Mouse (Mus musculus): ENCODE results near the gene Sirt7.

DNA sequence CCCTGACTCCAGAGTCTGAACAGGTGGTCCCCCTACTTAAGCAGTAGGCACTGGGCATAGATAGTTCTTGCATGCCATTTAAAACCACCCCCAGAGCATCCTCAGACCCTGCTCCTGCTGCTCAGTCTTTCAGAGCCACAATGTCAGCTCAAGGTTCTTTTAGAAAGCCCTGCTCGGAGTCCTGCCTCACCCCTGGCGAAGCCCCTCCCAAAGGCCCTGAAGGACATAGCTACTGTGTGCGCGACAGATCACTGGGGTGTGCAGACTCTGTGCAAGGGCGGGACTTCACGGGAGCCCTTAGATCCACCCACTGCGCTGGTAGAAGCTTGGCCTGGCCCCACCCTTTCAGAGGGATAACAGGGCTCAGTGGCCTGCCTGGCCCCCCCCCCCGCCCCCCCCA lies 15.8 kb downstream of the Sirt7 start:
- no peak for TF ChIP-seq POLR2A (IDR thresholded peaks at IDR 0.05; ENCODE audit: borderline replicate concordance, control insufficient read depth, low read depth, low read length)
- no peak for TF ChIP-seq CTCF (IDR thresholded peaks at IDR 0.05; ENCODE audit: control insufficient read depth, insufficient read depth, low read length)
